12 mouse cellular contexts compared by ENCODE assay signal in genomic region chr2:152436405-152436901, GRCm38 (mm10). TPM values are rescaled to one million over a fixed set of nuclear protein-coding genes. Genes with fewer than 3 reads are reported as not detected.
A peak's percentile ranks its signal among the peaks of the same experiment; 100 is the strongest.
DNase-seq lines count a peak whose midpoint lies in the region; ATAC-seq and TF ChIP-seq lines count a peak whose summit lies in the region.
"Had no signal": no experiment of that assay in that cellular context is flagged by ENCODE, and none has a peak within 500 bp of the region (broad histone marks: within the 10 kb centered on the region; RNA-seq: fewer than 3 reads in every experiment).

No protein-coding gene starts in this region.

- TF ChIP-seq POLR2A in heart, adult 2 months (IDR thresholded peaks at IDR 0.05; ENCODE audit: insufficient read depth, low read depth, low read length), result no peak

- 70% methylated on average over 7 of the region's 7 CpGs for WGBS in hindbrain, embryonic 16.5 days
- WGBS in hindbrain, embryonic 10.5 days, result 88% methylated on average over 7 of the region's 7 CpGs
- WGBS in heart, adult 2 months, result 59% methylated on average over 7 of the region's 7 CpGs

- no peak for TF ChIP-seq EP300 in heart, adult 2 months (IDR thresholded peaks at IDR 0.05; ENCODE audit: insufficient read depth, low read depth, low read length)

- intact Hi-C loops in heart, adult 2 months (cut with DNase I), result loop anchor here (2.0 kb wide), 1 partner anchor 22 kb away; the partner anchor contains the start of genes 6820408C15Rik and Zcchc3
- intact Hi-C loops in heart, postnatal 14 days (cut with DNase I), result no loop called here

- H3K79me2 ChIP-seq in heart, adult 2 months (replicated peaks; ENCODE audit: control insufficient read depth, insufficient read depth, low read length), result no peaks in the 10 kb centered on the region

- peaks cover 5% of the 10 kb centered on the region for H3K4me1 ChIP-seq in hindbrain, embryonic 16.5 days (ENCODE audit: control insufficient read depth, insufficient read depth, low read depth, low read length)
- H3K4me1 ChIP-seq in hindbrain, embryonic 10.5 days (replicated peaks), result peaks cover 14% of the 10 kb centered on the region
- H3K4me1 ChIP-seq in heart, adult 2 months (ENCODE audit: control insufficient read depth, insufficient read depth, low read length), result peaks cover 3% of the 10 kb centered on the region

- H3K36me3 ChIP-seq in hindbrain, embryonic 16.5 days (ENCODE audit: control insufficient read depth, insufficient read depth, low read length), result no peaks in the 10 kb centered on the region
- H3K36me3 ChIP-seq in hindbrain, embryonic 10.5 days, result no peaks in the 10 kb centered on the region
- H3K36me3 ChIP-seq in heart, adult 2 months (ENCODE audit: control insufficient read depth, insufficient read depth, low read length), result no peaks in the 10 kb centered on the region
- H3K36me3 ChIP-seq: limb, embryonic 13.5 days had no signal

- no peak overlapping the region for H3K4me3 ChIP-seq in hindbrain, embryonic 16.5 days (ENCODE audit: low read length)
- H3K4me3 ChIP-seq in hindbrain, embryonic 10.5 days, result no peak overlapping the region
- no peak overlapping the region for H3K4me3 ChIP-seq in heart, adult 2 months

- H3K9me3 ChIP-seq in hindbrain, embryonic 16.5 days (ENCODE audit: control insufficient read depth, low read length), result no peaks in the 10 kb centered on the region
- no peaks in the 10 kb centered on the region for H3K9me3 ChIP-seq in hindbrain, embryonic 10.5 days
- H3K9me3 ChIP-seq: limb, embryonic 13.5 days had no signal

- no peak overlapping the region for H3K9ac ChIP-seq in hindbrain, embryonic 16.5 days (ENCODE audit: low read depth, low read length)
- no peak overlapping the region for H3K9ac ChIP-seq in heart, adult 2 months (ENCODE audit: low read depth, low read length)

- DNase-seq in hindbrain, embryonic 10.5 days (ENCODE audit: low spot score), result no peak
- peak; percentile 35 to 65 for DNase-seq in heart, adult 2 months
- peak; percentile 21 to 44 for DNase-seq in heart, postnatal 14 days
- peak; percentile 56 to 57 for DNase-seq in kidney, postnatal 36 days
- DNase-seq in ovary, postnatal 14 days (ENCODE audit: low spot score), result no peak
- no peak for DNase-seq in layer of hippocampus, adult 9-10 months (ENCODE audit: low spot score)
- DNase-seq: layer of hippocampus, adult 9-11 months; lung, postnatal 10 days had no signal

- H3K27me3 ChIP-seq in hindbrain, embryonic 16.5 days (replicated peaks; ENCODE audit: control insufficient read depth, insufficient read depth, low read length), result no peaks in the 10 kb centered on the region
- peaks cover 24% of the 10 kb centered on the region for H3K27me3 ChIP-seq in hindbrain, embryonic 10.5 days (ENCODE audit: insufficient read depth, poor library complexity, severe bottlenecking)
- no peaks in the 10 kb centered on the region for H3K27me3 ChIP-seq in heart, adult 2 months (ENCODE audit: control insufficient read depth, insufficient read depth, low read length)
- H3K27me3 ChIP-seq: limb, embryonic 13.5 days had no signal

- H3K4me2 ChIP-seq in hindbrain, embryonic 16.5 days (ENCODE audit: low read length), result no peak overlapping the region

- ATAC-seq in hindbrain, embryonic 16.5 days, result 0 out of 2 replicates have a peak, but pooled peaks have one; percentile 12

- H3K27ac ChIP-seq in hindbrain, embryonic 16.5 days (ENCODE audit: low read depth, low read length), result no peak overlapping the region
- H3K27ac ChIP-seq in hindbrain, embryonic 10.5 days, result no peak overlapping the region; the same call in 1 of the 2 replicates
- H3K27ac ChIP-seq in heart, adult 2 months, result peak overlapping the region; percentile 71
- H3K27ac ChIP-seq: limb, embryonic 13.5 days had no signal

- TF ChIP-seq CTCF in heart, adult 2 months (IDR thresholded peaks at IDR 0.05), result no peak

RNA-seq across cellular contexts. Expression of gene 6820408C15Rik, which starts 21.1 kb away (rescaled TPM):
- polyA plus RNA-seq in hindbrain, embryonic 16.5 days (2015; fragmentation: Nextera tagmentation; extraction: Ambion mirVana), result 3.1 and 4.1 TPM in 2 replicates
- polyA plus RNA-seq in hindbrain, embryonic 10.5 days (2016; fragmentation: Nextera tagmentation; extraction: Ambion mirVana), result 1.3 and 3.3 TPM in 2 replicates
- 1 to 10 TPM; 1.5 to 2.4 TPM for total RNA-seq in heart, adult 2 months (2021)
- polyA plus RNA-seq in heart, adult 2 months (2012; rRNA removed), result 2.5 and 4.0 TPM in 2 replicates
- total RNA-seq in heart, postnatal 14 days (2021), result 1 to 10 TPM; 2.6 to 2.7 TPM

RNA-seq across cellular contexts. Expression of gene Zcchc3, which starts 21.6 kb away (rescaled TPM):
- 12.5 and 13.8 TPM in 2 replicates for polyA plus RNA-seq in hindbrain, embryonic 16.5 days (2015; fragmentation: Nextera tagmentation; extraction: Ambion mirVana)
- polyA plus RNA-seq in hindbrain, embryonic 10.5 days (2016; fragmentation: Nextera tagmentation; extraction: Ambion mirVana), result 45.9 and 47.9 TPM in 2 replicates
- total RNA-seq in heart, adult 2 months (2021), result 1 to 10 TPM; 6.7 to 9.1 TPM
- polyA plus RNA-seq in heart, adult 2 months (2012; rRNA removed), result 4.0 and 5.5 TPM in 2 replicates
- 10 to 100 TPM; 12.0 TPM for total RNA-seq in heart, postnatal 14 days (2021)

RNA-seq across cellular contexts. Expression of gene Defb23, which starts 28.0 kb away (rescaled TPM):
- not detected in 2 replicates for polyA plus RNA-seq in hindbrain, embryonic 16.5 days (2015; fragmentation: Nextera tagmentation; extraction: Ambion mirVana)
- not detected in 2 replicates for polyA plus RNA-seq in hindbrain, embryonic 10.5 days (2016; fragmentation: Nextera tagmentation; extraction: Ambion mirVana)
- not detected for total RNA-seq in heart, adult 2 months (2021)
- polyA plus RNA-seq in heart, adult 2 months (2012; rRNA removed), result not detected in 2 replicates
- total RNA-seq in heart, postnatal 14 days (2021), result not detected
- total RNA-seq: gastrocnemius, postnatal 4 days had no signal
- polyA plus RNA-seq: cortical plate, adult 2 months; limb, embryonic 13.5 days had no signal

RNA-seq across cellular contexts. Expression of gene Sox12, which starts 38.6 kb away (rescaled TPM):
- 10.5 and 11.8 TPM in 2 replicates for polyA plus RNA-seq in hindbrain, embryonic 16.5 days (2015; fragmentation: Nextera tagmentation; extraction: Ambion mirVana)
- 9.5 and 11.1 TPM in 2 replicates for polyA plus RNA-seq in hindbrain, embryonic 10.5 days (2016; fragmentation: Nextera tagmentation; extraction: Ambion mirVana)
- total RNA-seq in heart, adult 2 months (2021), result 1 to 10 TPM; 6.9 to 8.3 TPM
- polyA plus RNA-seq in heart, adult 2 months (2012; rRNA removed), result 7.6 and 8.8 TPM in 2 replicates
- total RNA-seq in heart, postnatal 14 days (2021), result 10 to 100 TPM; 14.4 to 15.5 TPM

RNA-seq across cellular contexts. Expression of gene Defb20, which starts 40.4 kb away (rescaled TPM):
- not detected in 2 replicates for polyA plus RNA-seq in hindbrain, embryonic 16.5 days (2015; fragmentation: Nextera tagmentation; extraction: Ambion mirVana)
- polyA plus RNA-seq in hindbrain, embryonic 10.5 days (2016; fragmentation: Nextera tagmentation; extraction: Ambion mirVana), result not detected in 2 replicates
- total RNA-seq in heart, adult 2 months (2021), result not detected
- polyA plus RNA-seq in heart, adult 2 months (2012; rRNA removed), result not detected in 2 replicates
- total RNA-seq in heart, postnatal 14 days (2021), result not detected
- total RNA-seq: gastrocnemius, postnatal 4 days had no signal
- polyA plus RNA-seq: limb, embryonic 13.5 days had no signal

Comparison
In these comparisons a context has a peak if more than half of its experiments do, and no peak if none do; other contexts are left out.
1. DNase-seq: peak in heart, adult 2 months (2 of 2), heart, postnatal 14 days (2 of 2) and kidney, postnatal 36 days (2 of 2); none in hindbrain, embryonic 10.5 days (single experiment), ovary, postnatal 14 days (single experiment) and layer of hippocampus, adult 9-10 months (single experiment).